Comparison of ENCODE assay signal across 31 mouse cellular contexts in genomic region chr13:56304453-56304852, GRCm38 (mm10). TPM values are rescaled to one million over a fixed set of nuclear protein-coding genes. Genes with fewer than 3 reads are reported as not detected.
A peak's percentile ranks its signal among the peaks of the same experiment; 100 is the strongest.
DNase-seq lines count a peak whose midpoint lies in the region; ATAC-seq and TF ChIP-seq lines count a peak whose summit lies in the region.
"Had no signal": no experiment of that assay in that cellular context is flagged by ENCODE, and none has a peak within 500 bp of the region (broad histone marks: within the 10 kb centered on the region; RNA-seq: fewer than 3 reads in every experiment).

No protein-coding gene starts in this region.

- no peaks in the 10 kb centered on the region for H3K4me1 ChIP-seq in lung, embryonic 16.5 days (replicated peaks; ENCODE audit: control insufficient read depth, insufficient read depth, low read length)
- peaks cover 4% of the 10 kb centered on the region; the same call in 1 of the 2 replicates for H3K4me1 ChIP-seq in embryonic fibroblast, embryonic 13.5 days (ENCODE audit: control insufficient read depth, insufficient read depth, low read length)
- H3K4me1 ChIP-seq in limb, embryonic 12.5 days (replicated peaks) = peaks cover 44% of the 10 kb centered on the region
- H3K4me1 ChIP-seq: neural tube, embryonic 12.5 days had no signal

- H3K27ac ChIP-seq in lung, embryonic 16.5 days (ENCODE audit: low read length) = 0 out of 2 replicates have a peak overlapping the region, but pooled peaks have one; percentile 21
- peak overlapping the region; percentile 34 for H3K27ac ChIP-seq in embryonic fibroblast, embryonic 13.5 days (ENCODE audit: insufficient read depth, low read length)
- H3K27ac ChIP-seq in limb, embryonic 12.5 days = peak overlapping the region; percentile 93
- H3K27ac ChIP-seq: heart, embryonic 13.5 days; hindbrain, embryonic 14.5 days; liver, embryonic 14.5 days; lung, embryonic 15.5 days; midbrain, embryonic 10.5 days; neural tube, embryonic 12.5 days; stomach, postnatal 0 days had no signal

- no peak for TF ChIP-seq POLR2A in embryonic fibroblast, embryonic 13.5 days (IDR thresholded peaks at IDR 0.05; ENCODE audit: low read depth, low read length)

- H3K4me2 ChIP-seq in lung, embryonic 16.5 days (ENCODE audit: low read depth, low read length) = no peak overlapping the region
- H3K4me2 ChIP-seq in limb, embryonic 12.5 days = no peak overlapping the region
- H3K4me2 ChIP-seq: heart, embryonic 13.5 days; hindbrain, embryonic 14.5 days; lung, embryonic 15.5 days; neural tube, embryonic 12.5 days had no signal

- H3K9ac ChIP-seq in lung, embryonic 16.5 days (ENCODE audit: low read length) = no peak overlapping the region
- H3K9ac ChIP-seq in limb, embryonic 12.5 days (replicated peaks) = no peak overlapping the region
- H3K9ac ChIP-seq: heart, embryonic 13.5 days; hindbrain, embryonic 14.5 days; liver, embryonic 14.5 days; lung, embryonic 15.5 days; neural tube, embryonic 12.5 days had no signal

- H3K4me3 ChIP-seq in lung, embryonic 16.5 days (ENCODE audit: low read length) = no peak overlapping the region
- no peak overlapping the region for H3K4me3 ChIP-seq in embryonic fibroblast, embryonic 13.5 days (ENCODE audit: insufficient read depth, low read length)
- no peak overlapping the region for H3K4me3 ChIP-seq in limb, embryonic 12.5 days (replicated peaks)
- H3K4me3 ChIP-seq: heart, embryonic 13.5 days; lung, embryonic 15.5 days; midbrain, embryonic 10.5 days; myocyte; neural tube, embryonic 12.5 days had no signal

- no peaks in the 10 kb centered on the region for H3K27me3 ChIP-seq in lung, embryonic 16.5 days (ENCODE audit: control insufficient read depth, insufficient read depth, low read depth, low read length)
- no peaks in the 10 kb centered on the region for H3K27me3 ChIP-seq in limb, embryonic 12.5 days
- H3K27me3 ChIP-seq: neural tube, embryonic 12.5 days; Patski had no signal

- TF ChIP-seq CTCF in embryonic fibroblast, embryonic 13.5 days (IDR thresholded peaks at IDR 0.05; ENCODE audit: borderline replicate concordance, insufficient read depth, low read length) = no peak

- no peaks in the 10 kb centered on the region for H3K36me3 ChIP-seq in lung, embryonic 16.5 days (ENCODE audit: control insufficient read depth, insufficient read depth, low read length)
- no peaks in the 10 kb centered on the region for H3K36me3 ChIP-seq in limb, embryonic 12.5 days
- H3K36me3 ChIP-seq: heart, embryonic 13.5 days; lung, embryonic 15.5 days; midbrain, embryonic 10.5 days; neural tube, embryonic 12.5 days had no signal

- no peaks in the 10 kb centered on the region for H3K9me3 ChIP-seq in lung, embryonic 16.5 days (ENCODE audit: control insufficient read depth, low read length)
- H3K9me3 ChIP-seq in limb, embryonic 12.5 days = no peaks in the 10 kb centered on the region
- H3K9me3 ChIP-seq: heart, embryonic 13.5 days; lung, embryonic 15.5 days had no signal

- 40% methylated on average over 4 of the region's 4 CpGs for WGBS in lung, embryonic 16.5 days
- 46% methylated on average over 4 of the region's 4 CpGs for WGBS in limb, embryonic 12.5 days

- peak; percentile 32 for ATAC-seq in lung, embryonic 16.5 days (ENCODE audit: low read depth)
- no peak for ATAC-seq in limb, embryonic 12.5 days (ENCODE audit: insufficient number of reproducible peaks, insufficient read depth, low FRiP score, low TSS enrichment, low read depth)
- ATAC-seq: forebrain, embryonic 16.5 days; midbrain, embryonic 16.5 days; Patski had no signal

- DNase-seq in lung, postnatal 10 days = no peak
- DNase-seq in thymus, postnatal 14 days = no peak
- DNase-seq in kidney, postnatal 10 days = no peak
- DNase-seq in cerebellum, postnatal 36 days = no peak
- DNase-seq: adrenal gland, postnatal 14 days; cerebellum, adult 11 months; cerebellum, adult 9-11 months; heart, postnatal 10 days; kidney, adult 18-20 months; liver; right cerebral cortex, adult 18-20 months; thymus, adult 18-20 months; thymus, postnatal 36 days had no signal

RNA-seq across cellular contexts. Expression of gene Cxcl14, which starts 8.1 kb away (rescaled TPM):
- polyA plus RNA-seq in lung, embryonic 16.5 days (2015; fragmentation: Nextera tagmentation; extraction: Ambion mirVana) = 10.3 and 13.4 TPM in 2 replicates
- polyA plus RNA-seq in embryonic fibroblast, embryonic 13.5 days (2011; ENCODE audit: insufficient read length, low read depth, missing spikeins) = 78.9 and 102 TPM in 2 replicates
- 342 and 397 TPM in 2 replicates for polyA plus RNA-seq in limb, embryonic 12.5 days (2016; fragmentation: Nextera tagmentation; extraction: Ambion mirVana)
- polyA plus RNA-seq: myocyte had no signal

RNA-seq across cellular contexts. Expression of gene Neurog1, which starts 52.5 kb away (rescaled TPM):
- polyA plus RNA-seq in lung, embryonic 16.5 days (2015; fragmentation: Nextera tagmentation; extraction: Ambion mirVana) = not detected in 2 replicates
- polyA plus RNA-seq in embryonic fibroblast, embryonic 13.5 days (2011; ENCODE audit: insufficient read length, low read depth, missing spikeins) = not detected in 2 replicates
- polyA plus RNA-seq in limb, embryonic 12.5 days (2016; fragmentation: Nextera tagmentation; extraction: Ambion mirVana) = not detected in 2 replicates
- polyA plus RNA-seq: gonadal fat pad, adult 2 months; heart, embryonic 13.5 days; hindbrain, embryonic 14.5 days; kidney, embryonic 16.5 days; large intestine, adult 2 months; liver, embryonic 14.5 days; lung, embryonic 15.5 days; myocyte; spleen, adult 2 months; stomach, postnatal 0 days had no signal

Comparison
In these comparisons a context has a peak if more than half of its experiments do, and no peak if none do; other contexts are left out.
1. H3K27ac ChIP-seq: peak in every context shown above with its lines; median percentile 93 in limb, embryonic 12.5 days; 34 in embryonic fibroblast, embryonic 13.5 days; 21 in lung, embryonic 16.5 days.